Mouse (Mus musculus): ENCODE data around the gene Pmpca.
"Not testable (repeated sequence)": the region's sequence is repeated elsewhere in the genome, so short reads cannot be mapped to it uniquely, and the experiment has no call there.

Gene Pmpca

DNA sequence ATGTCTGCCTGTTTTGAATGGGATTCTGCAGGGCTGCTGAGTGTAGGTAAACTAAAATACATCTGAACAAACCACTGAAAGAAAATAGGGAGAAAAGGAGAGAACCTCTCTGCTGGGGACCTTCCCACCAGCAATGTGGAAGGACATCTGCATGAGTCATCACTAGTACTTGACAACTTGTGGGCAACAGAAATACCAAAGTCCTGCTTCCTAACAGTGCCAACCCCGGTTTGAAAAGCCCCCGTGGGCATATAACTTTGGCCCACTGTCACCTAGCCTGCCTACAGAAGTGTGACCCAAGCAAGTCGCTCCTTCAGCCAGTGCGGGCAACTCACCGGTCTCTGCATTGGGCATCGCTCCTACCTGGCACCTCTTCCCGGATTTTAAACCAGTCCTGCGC is 16.7 kb upstream of the Pmpca start:
- DNase-seq, result no peak

DNA sequence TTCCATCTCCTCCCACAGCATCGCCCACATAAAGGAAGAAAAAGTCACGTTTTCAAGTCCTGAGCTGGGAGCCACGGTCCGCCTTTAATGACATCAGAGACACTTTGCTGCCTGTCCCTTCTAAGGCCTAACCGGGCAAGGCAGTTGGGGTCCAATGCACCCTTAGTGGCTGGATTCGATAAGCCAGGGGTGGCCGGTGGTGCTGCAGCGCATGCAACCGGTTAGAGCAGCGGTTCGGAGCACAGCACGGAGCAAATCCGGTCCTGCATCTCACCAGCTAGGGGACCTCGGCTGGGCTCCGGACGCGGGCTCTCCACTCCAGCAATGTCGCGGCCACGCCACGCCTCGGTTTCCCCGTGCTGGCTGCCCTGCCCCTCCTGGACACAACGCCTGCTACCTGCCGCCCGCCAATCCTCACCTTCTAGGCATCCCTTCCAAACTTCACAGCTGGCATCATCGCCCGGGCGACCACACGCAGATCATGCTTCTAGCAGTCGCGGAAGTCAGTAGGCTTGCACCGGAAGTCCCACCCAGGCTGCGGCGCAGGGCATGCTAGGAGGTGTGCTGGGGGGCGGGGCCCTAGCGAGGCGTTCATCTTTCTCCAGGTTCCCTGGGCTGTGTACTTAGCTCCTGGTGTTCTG is 8.9 kb upstream of the Pmpca start, which contains the start of gene Snapc4:
Gene Snapc4, minus strand, starts transcription at position 523 of the 641 bp plus-strand sequence.
- DNase-seq, result peak; percentile 82 to 90

DNA sequence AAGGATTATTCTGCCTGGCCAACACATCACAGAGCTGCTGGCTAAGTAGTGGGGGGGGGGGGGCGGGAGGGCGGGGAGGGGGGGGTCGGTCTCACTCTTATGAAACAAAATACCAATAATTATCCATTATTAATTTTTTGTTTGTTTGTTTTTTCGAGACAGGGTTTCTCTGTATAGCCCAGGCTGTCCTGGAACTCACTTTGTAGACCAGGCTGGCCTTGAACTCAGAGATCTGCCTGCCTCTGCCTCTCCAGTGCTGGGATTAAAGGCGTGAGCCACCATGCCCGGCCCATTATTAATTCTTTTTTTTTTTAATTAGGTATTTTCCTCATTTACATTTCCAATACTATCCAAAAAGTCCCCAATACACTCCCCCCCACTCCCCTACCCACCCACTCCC is 8.3 kb upstream of the Pmpca start:
- not testable (repeated sequence) for DNase-seq

DNA sequence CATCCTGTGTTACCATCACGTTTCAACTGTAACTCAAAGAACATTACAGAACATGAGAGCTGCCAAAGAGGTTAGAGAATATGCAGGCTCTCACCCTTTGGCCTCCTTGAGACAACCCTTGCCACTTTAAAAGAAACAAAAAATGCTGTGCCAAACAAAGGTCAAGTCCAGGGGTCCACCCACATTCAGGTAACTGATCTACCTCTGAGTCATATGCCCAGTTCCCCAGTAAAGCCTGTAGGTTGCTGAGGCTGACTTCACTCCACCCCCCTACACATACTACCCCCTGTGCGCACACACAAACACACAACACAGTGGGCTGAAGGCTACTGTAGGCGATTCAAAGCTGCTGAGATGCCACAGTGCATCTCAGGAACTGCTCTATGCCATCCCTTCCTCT is 1.4 kb upstream of the Pmpca start:
- DNase-seq, result no peak

DNA sequence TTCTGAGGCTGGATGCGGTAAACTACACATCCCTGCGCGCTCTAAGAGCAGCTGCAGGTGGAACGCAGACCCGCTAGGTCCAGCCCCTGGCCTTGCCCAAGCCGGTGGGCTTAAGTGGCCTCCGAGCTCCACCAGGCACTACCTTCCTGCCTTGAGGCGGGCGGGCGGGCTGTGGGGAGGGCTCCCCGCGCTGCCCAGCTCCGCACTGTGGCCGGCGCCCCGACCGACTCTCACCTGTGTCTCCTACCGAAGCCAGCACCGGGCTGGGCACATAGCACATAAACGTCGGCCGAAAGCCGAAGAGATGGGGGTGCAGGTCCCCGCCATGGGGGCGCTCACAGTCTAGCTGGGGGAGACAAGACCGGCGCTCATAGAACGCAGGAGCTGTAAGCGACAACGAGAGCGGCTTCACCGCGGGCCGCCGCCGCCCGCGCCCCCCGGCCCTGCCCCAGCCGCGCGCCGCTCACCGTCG is 421 bp upstream of the Pmpca start:
- peak in 1 of 2 experiments; percentile 56 for DNase-seq

DNA sequence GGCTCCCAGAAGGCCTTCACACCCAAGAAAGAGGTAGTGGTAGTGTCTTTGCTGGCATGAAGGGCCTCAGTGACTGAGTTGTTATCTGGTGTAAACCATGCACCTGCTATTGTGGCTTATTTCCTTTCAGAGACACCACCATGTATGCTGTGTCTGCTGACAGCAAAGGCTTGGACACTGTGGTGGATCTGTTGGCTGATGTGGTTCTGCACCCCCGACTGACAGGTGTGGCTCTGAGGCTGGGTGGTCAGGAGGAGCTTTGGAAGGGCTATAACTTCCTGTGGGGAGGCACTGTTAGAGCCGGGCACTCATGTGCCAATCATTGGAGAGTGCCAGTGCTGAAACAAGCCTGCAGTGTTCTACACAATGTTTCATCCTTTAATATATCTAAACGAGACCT is 1.8 kb downstream of the Pmpca start:
- DNase-seq, result no peak

DNA sequence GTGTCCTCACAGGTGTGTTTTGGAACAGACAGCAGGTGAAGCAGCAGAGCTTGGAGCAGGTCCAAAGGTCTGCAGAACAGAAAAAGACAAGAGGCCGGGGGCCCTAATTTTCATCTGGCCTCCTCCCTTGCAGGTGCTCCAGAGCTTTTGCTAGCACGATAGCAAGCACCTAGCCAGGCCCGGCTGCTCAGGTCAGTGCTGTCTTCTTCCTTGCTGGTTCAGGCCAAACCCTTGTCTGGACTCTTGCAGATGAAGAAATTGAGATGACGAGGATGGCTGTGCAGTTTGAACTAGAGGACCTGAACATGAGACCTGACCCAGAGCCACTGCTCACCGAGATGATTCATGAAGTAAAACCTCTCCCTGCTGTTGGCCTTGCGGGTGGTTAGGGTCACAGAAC is 2.5 kb downstream of the Pmpca start:
- DNase-seq, result peak in 1 of 2 experiments; percentile 23

DNA sequence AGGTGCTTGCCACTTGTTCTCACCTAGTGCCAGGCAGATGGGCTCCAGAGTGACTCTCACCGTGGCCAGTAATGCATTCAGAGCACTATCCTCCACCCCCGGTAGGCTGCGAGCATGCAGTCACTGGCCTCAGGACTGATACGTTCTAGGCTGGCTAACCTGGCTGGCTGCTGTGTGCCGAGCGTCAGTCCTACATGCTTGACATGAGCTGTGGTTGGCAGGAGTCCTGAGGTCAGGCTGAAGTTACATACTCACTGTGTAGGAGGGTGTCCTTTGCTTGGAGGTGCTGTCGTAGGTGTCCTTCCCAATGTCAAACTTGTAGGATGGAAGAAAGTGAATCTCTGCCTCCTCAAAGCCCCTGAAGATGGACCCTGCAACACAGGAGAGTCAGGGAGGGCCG is 9.8 kb downstream of the Pmpca start:
- peak in 1 of 2 experiments; percentile 24 for DNase-seq

DNA sequence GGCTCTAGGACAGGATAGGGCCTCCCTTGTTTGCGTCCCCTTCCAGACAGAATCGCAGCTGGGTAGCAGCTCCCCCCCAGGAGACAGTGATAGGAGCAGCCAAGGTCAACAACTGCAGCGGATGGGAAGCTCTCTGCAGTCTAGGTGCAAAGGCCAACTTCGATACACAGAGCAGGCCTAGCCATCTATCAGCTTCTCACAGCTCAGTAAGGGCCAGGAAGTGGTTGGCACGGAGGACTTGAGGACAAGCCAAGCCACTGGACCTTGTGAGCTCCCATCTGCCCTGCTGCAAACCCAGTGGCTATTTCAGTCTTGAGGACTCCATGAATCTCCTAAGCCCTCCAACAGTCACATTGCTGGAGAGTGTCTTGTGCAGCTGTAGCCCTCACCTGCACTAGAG is 10.5 kb downstream of the Pmpca start:
- peak in 1 of 2 experiments; percentile 19 for DNase-seq

DNA sequence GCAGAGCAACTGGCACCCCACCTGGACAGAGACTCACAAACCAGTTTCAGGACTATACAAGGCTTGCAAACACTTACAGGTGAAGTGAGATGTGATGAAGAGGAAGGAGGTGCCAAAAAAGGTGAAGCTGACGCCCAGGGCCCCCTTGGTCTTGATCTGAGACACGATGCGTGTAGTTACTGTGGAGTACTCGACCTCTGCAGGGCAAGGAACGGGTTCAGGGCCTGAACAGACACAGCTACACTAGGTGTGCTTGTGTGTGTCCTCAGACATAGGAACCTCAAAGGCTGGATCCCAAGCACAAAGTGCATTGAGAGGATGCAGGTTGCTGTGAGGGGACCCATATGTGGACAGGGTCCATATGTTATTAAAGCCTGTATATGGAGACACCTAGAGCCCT is 11.2 kb downstream of the Pmpca start:
- no peak for DNase-seq

DNA sequence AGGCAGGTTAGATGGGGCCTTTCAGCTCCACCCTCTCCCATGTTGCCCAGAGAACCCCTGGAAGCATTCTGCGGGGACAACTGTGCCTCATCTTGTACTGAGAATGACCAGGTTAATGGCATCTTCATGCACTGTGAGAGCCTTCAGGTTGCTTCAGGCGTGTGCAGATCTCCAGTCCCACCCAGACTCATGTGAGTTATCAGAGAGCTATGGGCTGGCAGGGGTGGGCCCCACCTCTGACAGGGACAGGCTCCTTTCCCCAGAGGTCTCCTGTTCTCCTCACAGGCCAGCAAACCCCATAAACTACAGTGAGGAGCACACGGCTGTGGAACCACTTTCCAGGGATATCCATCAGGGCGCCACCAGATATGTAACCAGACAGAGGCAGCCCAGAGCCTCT is 11.9 kb downstream of the Pmpca start:
- no peak for DNase-seq

DNA sequence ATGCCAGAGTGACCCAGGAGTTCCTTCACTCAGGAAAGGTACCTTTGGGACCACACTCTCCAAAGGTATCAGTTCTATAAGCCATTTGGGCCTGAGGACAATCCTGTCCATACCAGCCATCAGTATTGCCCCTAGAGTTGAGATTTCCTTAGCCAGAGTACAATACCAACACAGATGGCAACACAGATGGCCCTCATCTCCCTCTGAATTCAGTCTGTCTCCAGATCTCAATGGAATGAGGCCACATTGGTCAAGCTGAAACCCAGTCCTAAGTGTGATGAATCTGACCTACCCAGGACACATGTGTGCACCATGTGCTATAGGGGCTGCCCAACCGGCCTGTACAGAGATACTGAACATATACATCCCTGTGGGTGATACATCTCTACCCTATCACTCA is 13.1 kb downstream of the Pmpca start:
- peak in 1 of 2 experiments; percentile 66 for DNase-seq

DNA sequence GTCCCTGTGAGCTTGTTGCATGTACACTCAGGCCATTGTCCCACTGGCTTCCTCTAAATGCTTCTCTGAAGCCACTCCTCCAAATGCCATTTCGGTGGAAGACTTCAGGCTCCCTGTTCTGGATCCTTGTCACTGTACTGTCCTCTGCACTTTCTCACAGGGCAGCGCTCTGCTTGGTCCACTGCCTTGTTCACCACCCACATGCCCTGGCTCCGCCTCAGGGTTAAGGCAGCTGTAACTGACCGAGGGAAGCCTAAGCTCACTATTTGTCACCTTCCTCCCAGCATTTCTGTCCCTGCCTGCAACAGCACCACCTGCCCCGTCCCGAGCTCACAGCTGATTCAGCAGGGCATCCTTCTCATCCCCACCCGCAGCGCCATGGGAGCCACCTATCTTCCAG is 14.2 kb downstream of the Pmpca start:
- peak in 1 of 2 experiments; percentile 33 for DNase-seq

DNA sequence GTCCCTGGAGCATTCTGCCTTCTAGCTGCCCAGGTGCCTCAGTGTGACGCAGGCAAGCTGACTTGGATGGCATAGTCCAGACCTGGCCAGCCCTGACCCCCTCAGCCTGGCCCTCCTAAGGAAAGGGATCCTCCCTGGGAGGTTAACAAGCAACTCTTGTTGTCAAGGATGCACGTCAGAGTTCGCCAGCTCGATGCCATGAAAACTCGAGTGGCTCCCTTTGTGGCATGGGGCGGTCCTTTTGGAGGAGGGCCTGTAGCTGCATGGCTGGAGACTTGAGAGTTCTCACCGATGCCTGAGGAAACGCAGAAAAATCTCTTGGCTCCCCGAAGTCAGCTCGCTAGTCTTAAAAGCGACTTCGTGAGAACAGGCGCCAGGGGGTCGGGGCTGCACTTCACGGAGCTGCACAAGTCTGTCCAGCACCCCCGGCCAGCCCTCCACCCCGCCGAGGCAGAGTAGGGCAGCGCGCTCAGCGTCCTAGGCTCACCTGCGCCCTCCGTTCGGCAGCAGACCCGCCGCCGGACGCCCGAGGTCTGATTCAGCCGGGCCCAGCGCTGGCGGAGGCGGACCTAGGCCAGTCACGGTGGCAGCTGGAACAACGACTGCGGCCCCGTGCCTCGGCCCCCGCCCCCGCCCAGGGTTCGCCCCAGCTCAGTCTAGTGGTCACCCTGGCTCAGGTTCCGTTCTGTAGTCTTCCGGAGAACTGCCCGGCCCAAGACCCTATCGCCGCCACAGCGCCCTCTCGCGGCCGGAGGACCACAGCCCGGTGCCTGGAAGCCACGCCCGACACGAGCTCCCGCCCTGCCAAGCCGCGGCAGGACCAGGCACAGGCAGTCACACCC is 19.6 kb downstream of the Pmpca start, which contains the start of gene Inpp5e:
Gene Inpp5e, minus strand, starts transcription at position 689 of the 842 bp plus-strand sequence.
- peak; percentile 100 for DNase-seq

DNA sequence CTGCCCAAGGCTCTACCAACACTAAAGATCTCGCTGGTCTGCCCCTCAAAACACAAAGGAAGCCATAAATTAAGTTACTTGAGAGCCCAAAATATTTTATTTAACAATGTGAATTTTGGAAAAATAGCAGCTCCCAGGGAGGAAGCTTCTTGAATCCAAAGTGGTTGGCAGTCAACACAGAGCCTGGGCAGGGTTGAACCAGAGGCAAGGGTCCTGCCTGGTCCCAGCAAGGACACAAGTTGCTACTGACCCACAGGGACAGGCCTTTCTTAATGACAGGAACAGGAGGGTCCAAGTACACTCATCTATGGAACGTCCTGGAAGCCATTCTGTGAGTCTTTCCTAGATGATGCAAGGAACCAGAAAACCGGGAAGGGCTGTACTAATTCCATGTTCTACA is 20.2 kb downstream of the Pmpca start:
- no peak for DNase-seq

DNA sequence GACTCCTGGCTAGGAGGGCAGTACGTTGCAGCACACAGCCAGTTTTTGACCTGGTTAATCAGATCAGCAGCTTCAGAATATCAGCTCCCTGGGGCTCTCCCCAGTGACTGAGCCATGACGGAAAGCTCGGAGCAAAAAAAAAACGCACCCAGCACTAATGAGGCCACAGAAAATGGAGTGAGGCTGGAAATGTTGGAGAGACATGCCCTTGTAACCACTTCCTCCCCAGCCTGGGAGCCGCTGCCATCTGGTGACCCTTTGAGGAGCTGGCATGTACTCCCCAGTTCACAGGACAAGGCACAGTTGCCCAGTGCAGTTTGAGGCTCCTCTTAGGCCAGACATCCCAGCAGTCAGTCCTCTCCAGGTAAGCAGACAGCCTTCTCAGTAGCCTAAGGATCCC is 21.0 kb downstream of the Pmpca start:
- peak; percentile 68 to 69 for DNase-seq

DNA sequence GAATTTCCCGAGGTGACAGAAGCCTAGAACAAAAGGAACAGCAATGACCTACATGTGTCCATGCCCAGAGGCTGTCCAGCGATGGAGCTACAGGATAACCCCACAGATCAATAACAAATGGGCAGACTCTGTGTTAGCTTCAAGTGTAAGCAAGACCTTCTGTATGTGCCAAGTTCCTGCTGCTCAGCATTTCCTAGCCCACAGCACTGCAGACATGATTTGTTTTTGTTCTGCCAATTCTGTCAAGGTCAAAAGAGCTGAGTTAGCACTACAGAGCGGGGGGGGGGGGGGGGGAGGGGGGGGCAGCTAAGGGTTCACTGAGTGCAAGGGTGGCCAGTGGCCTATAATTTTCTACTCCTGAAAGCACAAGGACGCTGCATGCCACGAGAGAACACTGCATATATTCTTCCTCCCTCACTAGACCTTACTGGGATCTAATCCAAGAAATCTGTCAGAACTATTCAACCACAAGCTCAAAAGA is 21.8 kb downstream of the Pmpca start:
- DNase-seq, result peak; percentile 42 to 51

DNA sequence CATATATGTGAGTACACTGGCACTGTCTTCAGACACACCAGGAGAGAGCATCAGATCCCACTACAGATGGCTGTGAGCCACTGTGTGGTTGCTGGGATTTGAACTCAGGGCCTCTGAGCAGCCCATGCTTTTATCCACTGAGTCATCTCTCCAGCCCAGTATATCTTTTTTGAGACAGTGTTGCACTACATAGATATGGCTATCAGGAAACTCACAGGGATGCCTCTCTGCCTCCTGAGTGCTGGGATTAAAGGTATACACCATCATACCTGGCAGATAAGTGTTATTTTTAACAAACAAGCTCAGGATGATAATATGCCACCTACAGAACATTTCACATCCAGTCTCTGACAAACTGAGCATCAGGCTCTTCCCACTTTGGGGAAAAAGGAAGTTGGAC is 27.9 kb downstream of the Pmpca start:
- DNase-seq, result no peak

DNA sequence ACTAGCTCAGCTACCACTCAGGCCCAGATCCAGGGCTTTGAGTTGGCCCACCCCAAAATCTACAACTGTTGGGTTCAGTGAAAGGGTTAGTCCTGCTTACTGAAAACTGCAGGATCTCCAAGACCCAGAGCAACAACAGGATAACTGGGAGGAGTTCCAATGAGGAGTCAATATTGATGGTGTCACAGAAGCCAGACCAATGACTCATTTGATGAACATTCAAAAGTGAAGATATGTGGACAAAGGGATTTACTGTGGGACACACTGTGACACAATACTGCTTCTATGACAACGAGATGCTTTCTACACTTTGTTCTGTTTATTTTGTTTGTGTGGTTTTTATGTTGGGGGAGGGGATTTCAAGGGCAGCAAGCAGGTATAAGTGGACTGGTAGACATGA is 29.0 kb downstream of the Pmpca start:
- no peak for DNase-seq

DNA sequence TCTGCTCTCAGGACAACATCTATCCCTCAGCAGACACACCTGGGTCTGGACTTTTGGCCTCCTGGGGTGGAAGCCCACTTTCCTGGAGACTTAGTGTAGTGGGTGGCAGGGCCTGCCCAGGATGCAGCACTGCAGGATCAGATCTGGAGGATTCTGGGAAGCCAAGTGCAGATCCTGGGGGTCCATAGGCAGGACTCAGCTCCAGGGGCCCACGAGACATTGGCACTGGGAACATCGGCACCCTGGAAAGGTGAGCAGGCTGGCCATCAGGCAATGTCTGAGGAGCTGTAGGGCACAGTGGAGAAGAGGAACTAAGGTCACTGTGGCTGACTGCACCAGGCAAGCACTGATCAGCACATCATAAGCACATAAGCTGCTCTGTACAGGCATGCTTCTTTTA is 32.8 kb downstream of the Pmpca start:
- DNase-seq, result no peak

DNA sequence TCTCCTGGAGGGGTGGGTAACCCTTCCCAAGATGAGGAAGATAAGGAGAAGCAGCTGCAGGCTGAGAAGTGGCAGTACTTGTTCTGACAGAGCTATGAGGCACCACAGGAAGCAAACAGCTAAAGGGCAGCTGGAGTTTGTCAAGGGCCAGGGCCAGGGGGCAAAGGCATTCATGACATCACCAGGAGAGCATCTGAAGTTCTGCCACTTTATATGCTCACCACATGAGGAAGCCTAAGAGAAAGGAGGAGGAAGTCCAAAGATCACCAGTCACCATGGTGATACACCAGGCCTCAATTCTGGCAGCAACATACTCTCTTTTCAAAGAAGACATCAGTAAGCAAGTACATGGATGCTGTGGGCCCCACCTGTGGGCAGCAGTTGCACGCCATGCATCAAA is 33.9 kb downstream of the Pmpca start:
- no peak for DNase-seq

DNA sequence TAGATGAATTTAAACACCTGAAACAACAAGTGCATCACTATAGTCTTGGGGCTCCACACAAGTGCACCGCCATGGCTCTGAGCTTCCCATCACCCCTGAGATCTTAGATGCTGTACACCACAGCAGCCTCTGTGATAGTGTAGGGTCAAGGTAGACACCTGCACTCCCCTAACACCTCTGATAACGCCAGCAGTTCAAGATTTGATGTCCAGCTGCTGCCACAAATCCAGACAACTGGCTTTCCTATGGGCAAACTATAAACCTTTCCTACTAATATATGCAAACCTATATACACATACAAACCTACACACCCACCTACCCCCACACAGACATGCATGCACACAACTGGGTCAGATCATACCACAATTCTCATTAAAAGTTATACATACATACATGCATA is 35.4 kb downstream of the Pmpca start:
- DNase-seq, result no peak

DNA sequence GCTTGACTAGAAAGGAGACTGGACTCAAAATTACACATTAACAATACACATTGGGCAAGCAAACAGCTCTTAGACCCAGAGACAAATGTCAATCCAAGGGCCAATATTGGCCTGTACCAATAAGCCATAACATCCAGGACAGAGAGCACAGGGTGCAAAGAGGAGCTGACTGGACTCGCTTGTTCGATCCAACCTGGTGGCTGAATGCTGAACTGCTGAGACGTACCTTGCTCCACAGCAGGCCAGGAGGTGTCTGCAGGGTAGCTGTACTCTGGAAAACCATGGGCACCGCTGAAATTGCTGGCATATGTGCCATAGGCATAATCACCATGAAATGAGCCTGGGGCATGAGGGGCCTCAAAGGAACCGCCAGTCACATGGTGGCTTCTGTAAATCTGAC is 40.7 kb downstream of the Pmpca start:
- no peak for DNase-seq

All from cerebellum, postnatal 25 days (tissue).